Mouse (Mus musculus) liver, embryonic 13.5 days (tissue): ENCODE results near the gene Evx2. TPM values are rescaled to one million over a fixed set of nuclear protein-coding genes. Genes with fewer than 3 reads are reported as not detected.

Experiments
- ATAC-seq: fragments of 200-750 bp; cut with Nextera tagmentation; 2 replicates; pipeline ENCODE4 v1.8.0; 2017; ENCODE audit warnings: low read depth, mild to moderate bottlenecking, moderate number of reproducible peaks, moderate library complexity
- DNase-seq: peaks from one replicate; pipeline ENCODE4 v3.0.0; 2022
- H3K27ac ChIP-seq: fragments of 300-500 bp; sonication (generic); 2 replicates; pipeline ENCODE4 v1.5.1; 2015; ENCODE audit warnings: moderate library complexity, mild to moderate bottlenecking, inconsistent platforms
- H3K27me3 ChIP-seq: fragments of 300-500 bp; sonication (generic); 2 replicates; pipeline ENCODE4 v1.6.1; 2015; ENCODE audit warnings: mild to moderate bottlenecking, inconsistent platforms
- H3K36me3 ChIP-seq: fragments of 300-500 bp; sonication (generic); 2 replicates; pipeline ENCODE4 v1.6.1; 2015; ENCODE audit warnings: mild to moderate bottlenecking, inconsistent platforms
- H3K4me1 ChIP-seq: fragments of 300-500 bp; sonication (generic); replicated peaks from 2 replicates; pipeline ENCODE4 v1.6.1; 2015; ENCODE audit warnings: inconsistent platforms
- H3K4me2 ChIP-seq: fragments of 300-500 bp; sonication (generic); 2 replicates; pipeline ENCODE4 v1.6.1; 2015; ENCODE audit warnings: inconsistent platforms, mild to moderate bottlenecking, moderate library complexity
- H3K4me3 ChIP-seq: fragments of 300-500 bp; sonication (generic); replicated peaks from 2 replicates; pipeline ENCODE4 v1.5.1; 2015; ENCODE audit warnings: mild to moderate bottlenecking, inconsistent platforms
- H3K9ac ChIP-seq: fragments of 300-500 bp; sonication (generic); 2 replicates; pipeline ENCODE4 v1.6.1; 2015; ENCODE audit warnings: mild to moderate bottlenecking, inconsistent platforms
- H3K9me3 ChIP-seq: fragments of 300-500 bp; sonication (generic); replicated peaks from 2 replicates; pipeline ENCODE4 v1.6.1; 2016; ENCODE audit warnings: inconsistent platforms
- WGBS: fragments of 180-500 bp; shearing (Covaris S2); methylation state at CpG from one replicate; pipeline ENCODE4 v1.1.7; 2015; ENCODE audit not compliant: insufficient replicate concordance; 5-methylcytosine and 5-hydroxymethylcytosine counted together
- polyA plus RNA-seq: library from polyadenylated mRNA; unstranded; fragments of >200 nt; fragmentation: Nextera tagmentation; extraction: Ambion mirVana; gene quantifications from 2 replicates; pipeline ENCODE4 v1.2.1, GENCODE M21; 2015

Evx2 gene
- polyA plus RNA-seq, result not detected in 2 replicates

GRCm38 (mm10) chr2:74659507-74660005, at the start of gene Evx2:
Evx2 (minus strand) TSS chr2:74659557.
- peaks cover 3% of the 10 kb centered on the region; the same call in 1 of the 2 replicates for H3K4me1 ChIP-seq
- H3K4me2 ChIP-seq, result no peak within 1 kb of the TSS
- no peak within 1 kb of the TSS for H3K9ac ChIP-seq
- no peaks in the 10 kb centered on the region for H3K36me3 ChIP-seq
- H3K9me3 ChIP-seq, result no peaks in the 10 kb centered on the region
- WGBS, result 2% methylated on average over 28 of the region's 28 CpGs
- no peak for DNase-seq
- no peak within 1 kb of the TSS for H3K27ac ChIP-seq
- peaks cover 100% of the 10 kb centered on the region for H3K27me3 ChIP-seq
- ATAC-seq, result no peak
- no peak within 1 kb of the TSS for H3K4me3 ChIP-seq

GRCm38 (mm10) chr2:74708676-74709075, 49.3 kb upstream of the Evx2 start:
- no peak for DNase-seq
- Histone ChIP-seq H3K4me2 (no peak overlapping the region), H3K9me3 (no peaks in the 10 kb centered on the region), H3K27ac (no peak overlapping the region), H3K36me3 (no peaks in the 10 kb centered on the region), H3K9ac (no peak overlapping the region), H3K4me1 (peaks cover 13% of the 10 kb centered on the region), H3K27me3 (peaks cover 99% of the 10 kb centered on the region), H3K4me3 (no peak overlapping the region)
- no peak for ATAC-seq
- 42% methylated on average over 4 of the region's 4 CpGs for WGBS

DNA sequence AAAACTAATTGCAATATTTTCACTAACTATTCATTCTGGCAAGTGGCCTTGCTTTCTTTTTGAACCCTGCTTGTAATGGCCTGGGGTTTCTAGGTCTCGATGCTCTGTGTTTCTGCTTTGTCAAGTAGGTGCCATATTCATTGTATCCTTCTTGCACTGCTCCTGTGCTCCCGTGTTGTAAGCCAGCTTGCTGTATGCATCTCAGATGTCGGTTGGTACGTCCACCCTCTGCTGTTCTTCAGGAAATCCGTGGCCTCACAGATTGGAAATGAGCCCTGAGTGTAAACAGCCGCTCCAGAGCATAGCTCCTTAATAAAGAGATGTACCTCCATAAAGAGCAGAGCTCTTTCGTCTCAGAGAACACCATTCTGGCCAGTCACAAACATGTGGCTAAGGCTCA, 48.2 kb upstream of the Evx2 start:
- DNase-seq, result no peak
- H3K36me3 ChIP-seq, result no peaks in the 10 kb centered on the region
- H3K4me3 ChIP-seq, result no peak overlapping the region
- H3K9ac ChIP-seq, result no peak overlapping the region
- H3K27me3 ChIP-seq, result peaks cover 99% of the 10 kb centered on the region
- WGBS, result 16% methylated on average over 7 of the region's 7 CpGs
- no peak overlapping the region for H3K27ac ChIP-seq
- no peaks in the 10 kb centered on the region for H3K9me3 ChIP-seq
- ATAC-seq, result no peak
- H3K4me2 ChIP-seq, result no peak overlapping the region
- peaks cover 13% of the 10 kb centered on the region for H3K4me1 ChIP-seq

GRCm38 (mm10) chr2:74706393-74706960, 47.1 kb upstream of the Evx2 start:
- Histone ChIP-seq H3K4me3 (no peak overlapping the region), H3K4me1 (peaks cover 13% of the 10 kb centered on the region), H3K9ac (no peak overlapping the region), H3K9me3 (no peaks in the 10 kb centered on the region), H3K27ac (no peak overlapping the region), H3K4me2 (no peak overlapping the region), H3K36me3 (no peaks in the 10 kb centered on the region), H3K27me3 (peaks cover 99% of the 10 kb centered on the region)
- 5% methylated on average over 13 of the region's 13 CpGs for WGBS
- DNase-seq, result no peak
- no peak for ATAC-seq

DNA sequence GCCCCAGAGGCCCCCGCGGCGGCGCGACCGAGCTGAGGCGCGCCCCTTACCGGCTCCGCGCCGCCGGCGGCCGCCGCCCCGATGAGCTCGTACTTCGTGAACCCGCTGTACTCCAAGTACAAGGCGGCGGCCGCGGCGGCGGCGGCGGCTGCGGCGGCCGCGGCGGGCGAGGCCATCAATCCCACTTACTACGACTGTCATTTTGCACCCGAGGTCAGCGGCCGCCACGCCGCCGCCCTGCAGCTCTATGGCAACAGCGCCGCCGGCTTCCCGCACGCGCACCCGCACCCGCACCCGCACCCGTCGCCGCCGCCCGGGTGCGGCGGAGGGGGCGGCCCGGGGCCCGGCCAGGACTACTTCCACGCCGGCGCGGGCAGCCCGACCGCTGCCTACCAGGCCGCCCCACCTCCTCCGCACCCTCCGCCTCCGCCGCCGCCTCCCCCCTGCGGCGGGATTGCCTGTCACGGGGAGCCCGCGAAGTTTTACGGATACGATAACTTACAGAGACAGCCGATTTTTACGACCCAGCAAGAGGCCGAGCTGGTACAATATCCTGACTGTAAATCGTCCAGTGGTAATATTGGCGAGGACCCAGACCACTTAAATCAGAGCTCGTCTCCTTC, 46.2 kb upstream of the Evx2 start:
- Histone ChIP-seq H3K9me3 (no peaks in the 10 kb centered on the region), H3K36me3 (no peaks in the 10 kb centered on the region), H3K4me3 (peak overlapping the region; percentile 50), H3K4me1 (peaks cover 13% of the 10 kb centered on the region), H3K9ac (no peak overlapping the region), H3K27ac (no peak overlapping the region), H3K27me3 (peaks cover 99% of the 10 kb centered on the region), H3K4me2 (peak overlapping the region; percentile 61)
- DNase-seq, result no peak
- WGBS, result 1% methylated on average over 68 of the region's 85 CpGs
- no peak for ATAC-seq

DNA sequence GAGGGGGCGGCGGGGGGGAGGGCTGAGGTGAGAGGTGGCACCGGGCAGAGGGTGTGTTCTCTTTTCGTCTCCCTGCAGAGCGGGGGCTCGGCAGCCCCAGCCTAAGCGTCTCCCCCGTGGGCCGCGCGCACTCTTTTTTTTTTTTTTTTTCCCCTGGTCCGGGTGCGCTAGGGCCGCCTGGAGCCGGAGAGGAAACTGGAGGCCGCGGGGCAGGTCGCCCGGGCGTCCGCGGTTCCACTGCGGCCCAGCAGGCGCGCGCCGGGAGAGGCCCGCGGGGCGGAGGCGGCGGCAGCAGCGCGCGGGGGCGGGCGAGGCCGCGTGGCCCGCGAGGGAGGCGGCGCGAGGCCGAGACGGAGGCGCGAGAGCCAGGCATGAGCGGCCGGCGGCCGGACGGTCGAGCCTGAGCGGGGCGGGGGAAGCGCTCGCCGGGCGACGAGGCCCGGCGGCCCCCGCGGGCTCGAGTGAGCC, 45.7 kb upstream of the Evx2 start:
- Histone ChIP-seq H3K9me3 (no peaks in the 10 kb centered on the region), H3K27ac (no peak overlapping the region), H3K9ac (no peak overlapping the region), H3K36me3 (no peaks in the 10 kb centered on the region), H3K4me2 (peak overlapping the region; percentile 61), H3K4me1 (peaks cover 13% of the 10 kb centered on the region), H3K27me3 (peaks cover 99% of the 10 kb centered on the region), H3K4me3 (peak overlapping the region; percentile 50)
- 0% methylated on average over 25 of the region's 66 CpGs for WGBS
- ATAC-seq (no peak), DNase-seq (no peak)

- DNase-seq (no peak), ATAC-seq (no peak)
- Histone ChIP-seq H3K27me3 (peaks cover 99% of the 10 kb centered on the region), H3K9ac (no peak within 1 kb of the TSS), H3K27ac (no peak within 1 kb of the TSS), H3K36me3 (no peaks in the 10 kb centered on the region), H3K4me2 (peak within 1 kb of the TSS; percentile 61), H3K4me1 (peaks cover 13% of the 10 kb centered on the region), H3K4me3 (peak within 1 kb of the TSS; percentile 50), H3K9me3 (no peaks in the 10 kb centered on the region)
- WGBS, result 2% methylated on average over 37 of the region's 52 CpGs
Observed at GRCm38 (mm10) chr2:74704393-74704998, 45.1 kb upstream of the Evx2 start, which contains the start of gene Hoxd8. Hoxd8 (plus strand) TSS chr2:74704615.

- DNase-seq, result no peak
- Histone ChIP-seq H3K9me3 (no peaks in the 10 kb centered on the region), H3K36me3 (no peaks in the 10 kb centered on the region), H3K9ac (no peak overlapping the region), H3K27ac (no peak overlapping the region), H3K4me2 (no peak overlapping the region), H3K27me3 (peaks cover 99% of the 10 kb centered on the region), H3K4me1 (peaks cover 13% of the 10 kb centered on the region), H3K4me3 (no peak overlapping the region)
- ATAC-seq, result no peak
- 5% methylated on average over 26 of the region's 26 CpGs for WGBS
Observed at GRCm38 (mm10) chr2:74703720-74704392, 44.5 kb upstream of the Evx2 start.

DNA sequence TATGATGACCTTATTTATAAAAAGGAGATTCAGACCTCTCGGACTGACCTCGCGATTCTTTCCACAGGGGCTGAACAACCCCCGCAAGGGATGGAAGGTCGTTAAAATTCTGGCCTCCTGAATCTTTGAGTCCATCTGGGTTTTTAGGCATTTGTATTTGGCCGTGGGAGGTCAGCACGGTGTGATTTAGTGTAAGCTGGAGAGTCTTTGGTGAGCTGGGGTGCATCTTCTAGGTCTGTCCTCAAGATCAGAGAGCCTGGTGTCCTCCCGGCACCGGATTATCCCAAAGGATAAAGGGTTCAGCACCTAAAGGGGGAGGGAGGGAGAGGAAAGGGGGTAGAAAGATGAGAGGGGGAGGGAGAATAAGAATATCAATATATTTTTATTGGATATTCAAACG, 44.0 kb upstream of the Evx2 start:
- no peak for DNase-seq
- 13% methylated on average over 10 of the region's 10 CpGs for WGBS
- H3K36me3 ChIP-seq, result no peaks in the 10 kb centered on the region

GRCm38 (mm10) chr2:74702820-74703219, 43.5 kb upstream of the Evx2 start:
- no peaks in the 10 kb centered on the region for H3K36me3 ChIP-seq
- H3K9ac ChIP-seq, result no peak overlapping the region
- WGBS, result 26% methylated on average over 6 of the region's 6 CpGs
- H3K4me2 ChIP-seq, result no peak overlapping the region
- H3K4me3 ChIP-seq, result no peak overlapping the region
- no peak for DNase-seq
- ATAC-seq, result no peak
- H3K27ac ChIP-seq, result no peak overlapping the region
- H3K4me1 ChIP-seq, result peaks cover 20% of the 10 kb centered on the region
- peaks cover 99% of the 10 kb centered on the region for H3K27me3 ChIP-seq
- no peaks in the 10 kb centered on the region for H3K9me3 ChIP-seq

More for the DNA sequence above, 44.0 kb upstream of the Evx2 start:
- Histone ChIP-seq H3K9me3 (no peaks in the 10 kb centered on the region), H3K4me1 (peaks cover 15% of the 10 kb centered on the region), H3K4me2 (no peak overlapping the region), H3K9ac (no peak overlapping the region), H3K27me3 (peaks cover 99% of the 10 kb centered on the region), H3K4me3 (no peak overlapping the region), H3K27ac (no peak overlapping the region)
- ATAC-seq, result no peak
